Mouse (Mus musculus) spleen, postnatal 14 days (tissue): ENCODE results near the gene Enthd1.

ENCODE experiments used
- DNase-seq, 2 experiments: peaks; one replicate each; pipeline ENCODE4 v3.0.0; 2021 to 2022; ENCODE audit warnings: low spot score in 2 of 2

Enthd1 gene

DNA sequence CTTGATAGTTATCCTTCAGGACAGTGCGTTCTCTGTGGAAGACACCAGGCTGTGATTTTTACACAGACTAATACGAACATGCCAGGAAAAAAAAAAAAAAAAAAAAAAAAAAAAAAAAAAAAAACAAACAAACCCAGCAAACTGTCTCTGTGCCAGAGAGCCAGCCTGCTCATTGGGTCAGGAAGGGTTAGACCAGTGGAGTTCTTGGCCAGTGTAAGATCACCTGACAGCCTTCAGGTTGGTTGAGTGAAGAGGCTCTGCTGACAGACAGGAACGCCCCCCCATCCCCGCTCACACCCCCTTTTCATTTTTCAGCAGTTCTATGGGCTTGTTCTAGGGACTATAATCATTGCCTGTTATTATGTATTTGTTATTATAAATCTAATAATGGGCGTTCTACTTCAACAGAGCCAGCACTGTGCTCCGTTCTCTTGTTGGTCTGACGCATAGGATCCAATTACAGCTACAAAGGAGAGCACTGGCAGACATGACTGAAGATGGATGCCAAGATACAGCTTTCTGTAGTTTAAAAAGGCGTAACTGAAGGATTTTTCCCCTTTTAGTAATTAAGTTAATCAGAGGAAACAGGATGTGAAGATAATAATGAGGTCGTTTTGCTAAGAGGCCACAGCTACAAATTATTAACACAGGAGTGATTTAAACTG lies 81.8 kb downstream of the Enthd1 start:
- DNase-seq = no peak

DNA sequence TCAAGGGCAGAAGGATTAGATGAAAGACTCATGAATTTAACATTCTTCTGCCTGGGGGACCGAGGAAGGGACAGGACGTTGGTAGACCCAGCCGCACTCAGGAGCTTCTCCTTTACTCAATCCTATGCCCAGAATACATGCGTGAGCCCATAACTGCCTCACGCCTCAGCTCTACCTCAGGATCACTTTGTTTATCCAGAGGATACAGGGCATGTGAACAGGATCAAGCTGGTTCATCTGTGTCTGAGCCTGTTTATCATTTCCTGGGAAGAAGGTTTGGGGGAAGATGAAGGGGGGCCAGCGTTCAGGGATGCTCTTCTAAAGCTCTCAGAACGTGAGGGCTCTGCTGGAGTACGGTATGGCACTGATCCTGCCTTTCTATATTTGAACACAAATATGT lies 82.6 kb downstream of the Enthd1 start:
- DNase-seq = no peak

DNA sequence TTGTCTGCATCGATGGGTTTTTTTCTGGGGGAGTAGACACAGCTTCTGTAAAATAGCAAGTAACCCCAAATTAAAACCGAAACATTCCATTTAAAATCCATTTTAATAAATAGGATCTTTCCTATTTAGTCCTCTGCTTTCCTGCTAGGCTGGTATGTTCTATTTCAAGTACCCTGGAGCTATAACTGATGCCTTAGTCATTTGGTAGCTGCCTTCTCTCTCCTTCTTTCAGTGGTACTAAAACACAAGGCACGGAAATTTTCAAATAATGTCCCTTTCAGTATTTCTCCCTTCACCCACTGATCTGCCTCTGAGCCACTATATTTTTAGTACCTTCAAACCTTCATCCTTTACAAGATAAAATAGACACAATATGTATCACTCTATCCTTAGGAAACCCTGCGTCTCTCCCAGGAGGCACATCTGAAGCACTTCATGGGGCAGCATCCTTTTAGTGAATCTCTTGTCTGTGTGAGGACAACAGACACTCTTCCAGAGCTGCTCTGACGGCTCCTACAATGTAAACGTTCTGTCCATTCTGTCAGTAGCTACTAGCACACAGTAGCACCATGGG lies 90.4 kb downstream of the Enthd1 start:
- DNase-seq = no peak

DNA sequence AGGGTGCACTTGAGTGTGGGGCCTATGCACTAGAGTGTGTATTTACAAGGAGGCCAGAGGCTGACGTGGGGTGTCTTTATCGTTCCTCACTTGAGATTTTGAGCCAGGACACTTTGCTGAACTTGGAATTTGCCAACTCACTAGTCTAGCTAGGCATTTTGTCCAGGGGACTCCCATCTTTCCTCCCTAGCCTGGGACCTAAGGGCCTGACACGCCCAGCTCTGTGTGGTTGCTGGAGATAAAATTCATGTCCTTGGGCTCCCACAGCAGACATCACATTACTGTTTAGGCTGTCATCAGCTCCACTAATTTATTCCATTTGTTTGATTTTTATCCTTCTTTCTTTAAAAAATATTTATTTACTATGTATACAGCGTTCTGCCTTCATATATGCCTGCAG lies 97.1 kb downstream of the Enthd1 start:
- no peak for DNase-seq

DNA sequence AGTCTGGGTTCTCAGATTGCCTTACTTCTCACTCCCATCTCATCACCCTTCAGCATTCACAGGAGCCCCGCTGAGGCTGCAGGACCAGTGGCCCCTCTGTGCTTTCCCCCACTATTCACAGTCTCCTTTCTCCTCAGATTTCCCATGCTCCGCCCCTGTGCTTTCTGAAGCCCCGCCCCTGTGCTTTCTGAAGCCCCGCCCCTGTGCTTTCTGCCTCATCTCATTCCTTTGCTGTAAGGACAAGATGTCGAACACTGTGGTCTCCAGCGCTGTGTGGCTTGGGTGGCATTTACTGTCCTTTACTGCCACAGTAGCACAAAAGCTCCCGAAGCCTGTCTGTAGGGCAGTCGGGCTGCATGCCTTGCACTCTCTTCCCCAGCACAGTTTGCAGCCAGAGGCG lies 102.8 kb downstream of the Enthd1 start:
- DNase-seq = no peak

DNA sequence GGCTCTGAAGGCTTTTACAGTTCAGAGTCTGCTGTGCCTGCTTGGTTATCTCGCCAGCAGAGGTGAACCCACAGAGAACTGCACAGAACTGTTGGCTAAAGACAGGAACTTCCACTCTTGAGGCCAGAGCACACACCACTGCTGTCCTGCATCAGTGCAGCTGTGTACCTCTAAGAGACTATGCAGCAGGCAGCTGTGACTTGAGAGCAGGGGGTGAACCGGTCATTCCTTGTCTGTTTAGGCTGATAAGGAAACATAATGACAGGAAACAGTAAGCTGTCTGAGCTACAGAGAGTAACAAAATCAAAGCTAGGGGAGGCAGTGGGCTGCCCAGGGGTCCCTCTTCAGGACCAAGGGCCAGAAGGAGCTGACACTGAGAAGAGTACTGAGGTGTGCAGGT lies 103.5 kb downstream of the Enthd1 start:
- no peak for DNase-seq

DNA sequence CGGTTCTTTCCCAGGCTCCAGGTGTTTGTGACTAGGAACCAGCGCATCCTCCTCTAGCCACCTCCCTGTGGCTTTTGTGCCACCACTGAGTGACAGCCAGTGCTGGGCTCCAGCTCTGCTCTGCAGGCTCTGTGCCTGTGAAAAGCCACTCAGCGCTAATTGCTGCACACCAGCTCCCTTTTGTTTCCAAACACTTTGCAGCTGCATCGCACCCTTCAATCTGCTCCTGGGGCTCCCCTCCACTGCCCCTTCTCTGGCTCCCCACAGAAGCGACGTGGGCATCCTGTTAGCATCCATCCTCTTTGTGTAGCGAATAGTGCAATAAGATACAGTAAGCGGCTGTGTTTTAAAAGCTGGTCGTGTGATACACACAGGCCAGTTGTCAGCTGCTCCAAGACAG lies 104.9 kb downstream of the Enthd1 start:
- no peak for DNase-seq

DNA sequence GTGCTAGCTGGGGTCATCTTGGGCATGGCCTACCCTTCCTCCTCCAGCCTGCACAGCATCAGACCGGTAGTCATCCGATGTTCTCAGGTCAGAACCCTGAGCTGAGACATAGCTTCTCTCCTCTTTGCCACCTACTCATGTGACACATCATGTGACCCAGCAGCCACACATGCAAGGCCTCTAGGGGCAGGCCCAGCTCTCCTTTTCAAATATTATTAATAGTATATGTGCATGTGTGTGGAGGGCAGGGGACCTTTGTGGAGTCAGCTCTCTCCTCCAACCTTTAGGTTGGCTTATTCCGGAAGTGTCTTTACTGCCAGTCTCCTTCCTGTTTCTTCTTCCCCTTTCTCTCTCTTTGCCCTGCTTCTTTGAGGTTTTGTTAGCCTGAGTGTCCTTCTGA lies 107.0 kb downstream of the Enthd1 start:
- DNase-seq = peak in 1 of 2 experiments; percentile 5

DNA sequence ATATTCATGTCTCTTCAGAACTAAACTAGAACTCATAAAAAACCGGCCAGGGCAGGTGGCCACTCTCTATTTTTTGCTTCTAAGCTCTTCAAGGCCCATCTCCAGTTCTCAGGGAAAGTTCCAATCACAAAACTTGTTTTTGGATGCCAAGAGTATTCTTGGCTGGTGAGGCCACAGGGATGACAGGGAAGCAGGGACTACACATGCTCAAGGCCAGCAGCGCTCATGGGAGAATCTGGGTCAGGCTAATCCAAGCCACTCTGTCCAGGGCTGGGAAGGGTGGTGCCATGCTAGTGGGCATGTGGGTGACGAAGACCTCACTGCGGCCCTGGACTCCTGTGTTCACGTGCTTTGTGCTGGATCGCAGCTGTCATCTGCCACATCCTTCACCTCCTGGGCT lies 110.5 kb downstream of the Enthd1 start:
- DNase-seq = no peak

DNA sequence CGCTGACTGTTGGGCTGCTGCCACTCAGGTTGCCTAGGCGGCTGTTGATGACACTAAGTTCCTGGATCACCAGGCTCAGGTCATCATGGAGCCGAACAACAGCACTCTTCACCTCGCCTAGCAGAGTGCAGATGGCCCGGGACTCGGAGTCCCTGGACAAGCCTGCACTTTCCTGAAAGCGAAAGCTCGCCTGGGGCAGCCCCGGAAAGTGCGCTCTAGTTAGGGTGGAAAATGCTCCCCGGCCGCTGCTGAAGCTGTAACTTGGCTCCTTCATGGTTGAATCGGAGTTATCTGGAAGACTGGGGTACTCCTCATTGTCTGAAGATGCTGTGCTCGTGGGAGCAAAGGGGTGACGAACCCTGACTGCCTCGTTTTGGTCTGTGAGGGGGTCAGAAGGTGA lies 112.5 kb downstream of the Enthd1 start:
- DNase-seq = no peak

DNA sequence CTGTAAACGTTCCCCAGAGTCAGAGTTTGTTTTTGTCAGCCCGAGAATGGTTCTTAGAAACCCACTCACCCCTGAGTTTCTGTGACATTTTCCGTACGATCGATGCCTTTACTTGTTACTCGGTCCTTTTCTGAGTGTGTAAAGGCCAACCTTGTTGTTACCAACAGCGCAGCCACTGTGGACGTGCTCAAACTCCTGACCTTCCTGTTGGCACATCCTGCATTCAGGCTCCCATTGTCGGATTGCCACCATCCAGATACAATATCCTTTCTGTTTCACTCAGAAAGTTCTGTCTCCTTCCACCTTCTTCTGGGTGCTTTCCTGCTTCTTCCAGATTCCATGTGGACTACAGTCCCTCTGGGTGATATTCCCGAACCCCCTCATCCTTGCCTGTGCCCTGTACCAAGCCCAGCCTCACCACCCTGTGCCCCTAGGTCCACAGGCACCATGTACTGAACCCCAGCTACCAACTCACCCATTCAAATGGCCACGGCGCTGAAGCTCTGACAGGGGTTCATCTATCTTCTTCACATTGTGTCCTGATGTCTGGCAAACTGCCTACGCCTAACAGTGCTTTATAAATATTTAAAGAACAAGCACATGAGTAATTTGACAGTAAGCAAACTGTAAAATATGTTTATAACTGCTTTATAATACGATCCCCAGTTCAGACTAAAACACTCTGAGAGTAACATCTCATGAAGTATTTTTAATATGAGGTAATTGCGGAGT lies 118.8 kb downstream of the Enthd1 start:
- DNase-seq = no peak

DNA sequence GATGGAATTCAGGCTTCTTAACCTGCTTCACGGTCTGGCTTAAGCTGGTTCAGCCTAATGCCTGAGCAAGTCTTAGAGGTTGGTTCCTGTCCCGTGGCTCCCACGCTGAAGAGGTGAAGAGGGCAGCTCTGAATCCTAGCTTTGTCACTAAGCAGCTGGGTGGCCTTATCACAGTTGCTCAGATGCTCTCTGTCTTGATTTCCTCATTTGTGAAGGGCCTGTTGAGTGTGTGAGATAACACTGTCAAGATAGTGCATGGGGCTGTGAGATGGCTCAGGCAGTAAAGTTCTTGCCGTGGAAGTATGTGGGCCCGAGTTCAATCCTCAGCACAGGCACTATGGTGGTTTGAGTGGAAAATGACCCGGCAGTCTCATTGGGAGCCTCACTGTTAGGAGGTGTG lies 124.8 kb downstream of the Enthd1 start:
- DNase-seq = no peak

DNA sequence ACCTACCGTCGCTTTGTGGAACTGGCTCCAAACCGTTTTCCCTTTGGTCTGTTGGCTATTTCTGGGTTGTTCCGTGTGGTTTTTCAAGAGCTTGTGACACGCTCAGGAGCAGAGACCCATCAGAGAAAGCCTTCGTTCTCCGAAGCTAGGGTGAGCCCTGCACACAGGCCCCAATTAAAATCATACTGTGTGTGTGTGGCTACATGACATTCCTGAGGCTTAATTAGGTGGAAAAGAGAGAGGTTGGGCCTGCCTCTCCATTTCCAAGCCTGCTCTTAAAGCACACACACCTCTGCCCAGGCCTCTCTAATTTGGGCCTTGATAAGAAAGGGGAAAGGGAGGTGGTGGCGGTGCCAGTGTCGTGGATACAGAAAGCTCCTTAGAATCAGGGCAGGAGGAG lies 126.5 kb downstream of the Enthd1 start:
- no peak for DNase-seq

DNA sequence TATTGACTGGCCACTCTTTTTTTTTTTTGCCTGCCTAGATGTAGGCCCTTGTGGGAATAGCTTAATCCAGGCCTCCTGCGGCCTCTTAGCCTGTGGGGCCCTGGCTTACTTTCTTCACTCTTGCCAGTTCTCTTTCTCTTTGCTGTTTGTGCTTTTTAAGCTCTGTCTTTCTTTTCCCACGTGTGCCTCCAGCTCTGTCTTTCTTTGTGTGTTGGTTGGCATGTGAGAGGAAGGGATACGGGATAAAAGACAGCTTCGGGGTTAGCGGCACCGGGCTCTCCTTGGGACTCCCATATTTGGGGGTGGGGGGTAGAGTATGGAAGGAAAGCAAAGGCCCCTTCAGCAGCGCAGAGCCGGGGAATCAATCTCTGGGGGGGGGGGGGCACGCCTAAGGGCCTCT lies 127.0 kb downstream of the Enthd1 start:
- no peak for DNase-seq

DNA sequence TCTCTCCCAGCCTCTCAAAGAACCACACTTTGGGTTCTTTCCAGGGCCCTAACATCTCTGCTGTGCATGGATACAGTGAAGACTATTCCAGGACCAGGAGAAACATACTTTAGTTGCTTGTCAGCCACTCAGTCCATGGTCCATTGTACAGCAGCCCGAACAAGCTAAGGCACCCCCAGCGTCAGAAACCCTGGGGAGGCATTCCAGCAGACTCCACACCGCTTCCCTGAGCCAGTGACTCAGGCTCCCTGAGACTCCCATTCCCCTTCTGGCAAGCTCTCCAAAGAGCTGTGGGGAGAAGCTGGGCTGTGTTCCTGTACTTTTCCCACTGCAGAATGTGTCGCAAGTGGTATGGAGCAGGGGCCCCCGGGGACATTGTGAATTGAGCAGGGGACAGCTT lies 128.0 kb downstream of the Enthd1 start:
- no peak for DNase-seq

DNA sequence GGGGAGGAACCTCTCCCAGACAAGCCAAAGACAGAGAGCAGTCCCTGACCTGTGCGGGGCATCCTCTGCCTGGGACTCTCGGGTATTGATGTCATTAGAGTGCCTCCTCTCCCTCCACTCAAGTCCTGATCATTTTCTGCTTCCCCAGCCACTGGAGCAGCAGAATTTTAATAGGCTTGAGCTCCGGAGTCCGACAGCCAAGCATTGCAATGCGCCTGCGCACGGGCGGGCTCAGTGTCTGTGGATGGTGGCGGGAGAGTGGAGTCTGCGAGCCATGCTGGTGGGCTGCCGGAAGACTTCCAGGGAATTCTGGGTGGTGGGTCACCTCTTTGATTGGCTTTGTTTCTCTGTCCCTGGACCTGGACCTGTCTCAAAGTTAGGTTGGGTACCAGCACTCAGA lies 134.6 kb downstream of the Enthd1 start:
- DNase-seq = no peak

DNA sequence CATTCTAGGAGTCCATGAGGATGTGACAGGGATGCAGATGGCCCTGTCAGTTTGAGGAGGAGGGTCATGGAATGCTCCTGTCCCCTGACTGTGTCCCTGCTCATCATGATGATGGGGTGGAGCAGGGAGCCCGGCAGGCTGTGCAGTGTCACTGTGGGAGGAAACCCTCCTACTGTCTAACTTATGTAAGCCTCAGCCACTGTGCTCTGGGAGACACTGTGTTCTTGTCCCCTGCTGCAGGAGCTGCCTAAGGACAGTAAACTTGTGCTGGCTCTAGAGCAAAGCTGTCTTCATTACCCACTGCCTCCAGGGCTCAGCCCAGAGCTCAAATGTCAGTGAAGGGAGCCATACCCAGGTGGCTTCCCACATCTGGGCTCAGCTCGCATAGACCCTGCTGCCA lies 146.8 kb downstream of the Enthd1 start:
- DNase-seq = no peak

DNA sequence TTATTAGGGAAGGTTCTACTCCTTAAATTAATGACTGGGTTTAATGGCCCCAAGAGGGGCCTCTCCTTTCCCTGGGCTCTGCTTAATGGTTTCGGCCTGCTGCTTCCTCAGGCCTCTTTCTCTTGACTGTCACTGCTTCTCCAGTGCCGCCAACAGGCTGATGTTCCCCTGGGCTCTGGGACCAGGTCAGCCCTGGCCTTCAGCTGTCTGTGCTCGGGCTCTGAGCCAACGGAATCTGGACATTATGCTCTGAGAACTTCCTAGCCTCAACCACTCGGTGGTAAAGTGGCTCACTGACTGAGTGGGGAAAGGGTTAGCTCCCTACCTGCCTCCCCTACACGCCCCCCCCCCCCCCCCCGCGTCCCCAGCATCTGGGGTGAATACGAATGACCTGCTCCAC lies 147.9 kb downstream of the Enthd1 start:
- DNase-seq = no peak

DNA sequence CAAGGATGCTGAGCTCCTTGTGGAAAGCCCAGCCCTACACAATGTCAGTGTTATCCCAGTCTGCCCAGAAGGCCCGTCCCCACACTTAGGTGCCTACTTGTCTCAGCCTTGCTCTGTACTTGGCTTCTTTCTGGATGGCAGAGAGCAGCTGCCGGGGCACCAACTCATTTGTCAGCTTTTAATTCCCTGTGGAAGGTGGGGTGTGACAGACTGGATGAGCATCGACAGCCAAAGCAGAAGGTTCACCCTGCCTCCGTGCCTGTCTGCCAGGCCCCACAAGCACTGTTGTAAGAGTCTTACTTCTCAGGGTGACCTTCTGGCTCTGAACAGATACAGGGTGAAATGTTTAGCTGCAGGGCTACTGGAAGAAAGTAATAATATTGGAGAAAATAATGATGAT lies 149.8 kb downstream of the Enthd1 start:
- DNase-seq = no peak

DNA sequence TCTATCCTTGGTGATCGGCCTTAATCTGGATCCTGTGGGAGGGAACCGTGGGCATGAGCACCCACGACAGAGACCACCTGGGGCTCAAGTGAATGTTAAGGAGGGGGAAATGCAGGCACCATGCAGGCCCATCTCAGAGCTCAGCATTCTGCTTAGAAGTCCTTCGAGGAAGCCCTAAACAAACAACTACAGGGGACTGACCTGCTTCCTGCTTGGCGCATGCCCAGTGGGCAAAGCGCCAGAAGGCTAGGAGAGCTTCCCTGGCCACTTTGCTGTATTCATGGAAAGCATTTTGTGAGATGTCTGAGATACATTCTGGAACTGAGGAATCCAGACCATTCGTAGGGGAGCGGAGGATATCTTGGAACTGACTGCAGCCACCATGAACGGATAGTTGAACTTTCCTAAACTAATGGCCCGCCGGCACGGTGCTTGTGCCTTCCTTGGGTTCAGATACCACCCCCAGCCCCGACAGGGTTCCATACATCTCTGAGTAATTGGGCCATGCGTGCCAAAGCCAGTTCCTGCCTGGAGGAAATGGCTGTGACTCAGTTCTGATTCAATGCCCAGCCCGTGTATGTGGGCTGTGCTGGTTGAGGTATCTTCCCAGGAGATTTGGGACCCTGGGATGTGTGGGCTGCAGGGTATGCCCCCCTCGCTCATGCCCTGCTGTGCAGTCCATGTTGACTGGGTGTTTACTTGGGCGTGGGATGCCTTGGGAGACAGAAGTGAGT lies 150.8 kb downstream of the Enthd1 start:
- no peak for DNase-seq

DNA sequence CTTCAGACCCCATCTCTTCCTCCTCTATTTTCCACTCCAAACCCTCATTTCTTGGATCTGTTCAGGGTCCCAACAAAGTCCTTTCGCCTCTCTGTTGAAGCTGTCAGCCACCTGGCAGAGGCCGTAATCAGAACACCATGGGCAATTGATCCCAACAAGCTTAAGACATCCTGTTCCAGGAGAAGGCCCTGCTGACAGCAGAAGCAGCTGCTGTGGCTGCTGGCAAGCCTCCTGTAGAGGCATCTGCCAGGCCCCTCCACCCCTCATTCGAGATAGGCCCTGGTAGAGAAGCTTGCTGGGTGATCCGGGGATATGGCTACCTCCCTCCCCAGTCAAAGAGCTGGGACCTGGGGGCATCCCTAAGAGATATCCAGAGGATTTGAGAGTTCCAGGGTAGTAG lies 151.9 kb downstream of the Enthd1 start:
- no peak for DNase-seq

DNA sequence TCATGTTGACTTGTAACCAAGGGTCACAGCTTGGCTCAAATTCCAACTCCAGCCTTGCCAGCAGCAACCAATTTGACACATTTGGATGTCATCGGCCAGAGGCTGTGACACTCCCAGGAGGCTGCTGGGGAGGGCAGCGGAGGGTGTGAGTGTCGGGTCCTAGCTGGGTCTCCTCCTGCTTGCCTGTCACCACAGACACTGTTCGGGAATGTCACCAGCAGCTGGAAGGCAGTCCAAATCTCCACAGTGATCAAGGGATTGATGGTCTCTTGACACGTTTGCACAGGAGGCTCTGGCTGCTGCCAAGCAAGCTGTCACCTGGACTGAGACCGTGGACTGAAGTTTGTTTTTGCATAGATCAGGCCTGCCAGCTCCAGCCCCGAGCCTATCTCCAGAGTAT lies 154.3 kb downstream of the Enthd1 start:
- DNase-seq = no peak

DNA sequence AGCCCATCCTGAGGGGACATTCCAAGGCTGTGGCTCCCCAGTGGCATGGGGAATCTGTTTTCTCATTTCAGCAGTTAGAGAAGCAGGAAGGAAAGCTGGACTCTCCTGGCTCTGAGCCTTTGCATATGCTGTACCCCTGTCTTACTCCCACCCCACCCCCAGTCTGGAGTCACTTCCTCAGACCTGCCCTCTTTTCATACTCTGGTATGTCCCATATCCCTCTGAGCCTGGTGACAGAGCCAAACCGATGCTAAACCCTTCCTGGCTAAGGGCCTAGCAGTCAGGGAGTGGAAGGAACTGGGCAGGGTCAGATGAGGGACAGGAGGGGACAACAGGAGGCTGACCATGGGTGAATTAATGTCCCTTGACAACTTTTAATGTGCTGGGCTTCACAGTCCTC lies 157.1 kb downstream of the Enthd1 start:
- DNase-seq = no peak
